Comparison of ENCODE assay signal across 11 mouse cellular contexts in genomic region chr10:11515144-11515543, GRCm38 (mm10).
A peak's percentile ranks its signal among the peaks of the same experiment; 100 is the strongest.
DNase-seq lines count a peak whose midpoint lies in the region; ATAC-seq and TF ChIP-seq lines count a peak whose summit lies in the region.
"Had no signal": no experiment of that assay in that cellular context is flagged by ENCODE, and none has a peak within 500 bp of the region (broad histone marks: within the 10 kb centered on the region; RNA-seq: fewer than 3 reads in every experiment).

No protein-coding gene starts in this region.

- peak; percentile 70 for ATAC-seq in forebrain, embryonic 13.5 days
- no peak for ATAC-seq in forebrain, embryonic 11.5 days (replicated peaks; ENCODE audit: low FRiP score)
- 0 out of 2 replicates have a peak, but pooled peaks have one; percentile 38 for ATAC-seq in midbrain, embryonic 12.5 days (ENCODE audit: low FRiP score, low read depth)
- ATAC-seq in midbrain, embryonic 16.5 days: no peak
- peak; percentile 94 for ATAC-seq in lung, embryonic 14.5 days (ENCODE audit: insufficient read depth)

- H3K9me3 ChIP-seq in forebrain, embryonic 13.5 days (replicated peaks): no peaks in the 10 kb centered on the region
- no peaks in the 10 kb centered on the region for H3K9me3 ChIP-seq in forebrain, embryonic 11.5 days (ENCODE audit: control insufficient read depth, low read length)
- H3K9me3 ChIP-seq in midbrain, embryonic 12.5 days: no peaks in the 10 kb centered on the region
- H3K9me3 ChIP-seq in midbrain, embryonic 16.5 days (replicated peaks; ENCODE audit: control insufficient read depth, low read length, poor library complexity, severe bottlenecking): no peaks in the 10 kb centered on the region
- H3K9me3 ChIP-seq in lung, embryonic 14.5 days (ENCODE audit: low read depth, low read length): no peaks in the 10 kb centered on the region
- H3K9me3 ChIP-seq: neural tube, embryonic 13.5 days had no signal

- WGBS in forebrain, embryonic 13.5 days: 52% methylated on average over 7 of the region's 7 CpGs
- 73% methylated on average over 7 of the region's 7 CpGs for WGBS in forebrain, embryonic 11.5 days
- WGBS in midbrain, embryonic 12.5 days: 64% methylated on average over 7 of the region's 7 CpGs
- WGBS in midbrain, embryonic 16.5 days: 40% methylated on average over 7 of the region's 7 CpGs
- 10% methylated on average over 7 of the region's 7 CpGs for WGBS in lung, embryonic 14.5 days

- no peak for DNase-seq in forebrain, embryonic 11.5 days (ENCODE audit: low spot score)
- peak; percentile 87 for DNase-seq in lung, embryonic 14.5 days
- DNase-seq in liver: no peak
- DNase-seq in adrenal gland, adult 8-10 months: no peak
- DNase-seq in frontal cortex, postnatal 10 days (ENCODE audit: low spot score in 2 of 2): no peak
- DNase-seq: thymus, adult 18-20 months had no signal

- no peak overlapping the region for H3K9ac ChIP-seq in forebrain, embryonic 13.5 days
- no peak overlapping the region for H3K9ac ChIP-seq in forebrain, embryonic 11.5 days (ENCODE audit: low read length)
- H3K9ac ChIP-seq in midbrain, embryonic 12.5 days (replicated peaks): no peak overlapping the region
- no peak overlapping the region for H3K9ac ChIP-seq in midbrain, embryonic 16.5 days (ENCODE audit: low read depth, low read length)
- no peak overlapping the region for H3K9ac ChIP-seq in lung, embryonic 14.5 days
- H3K9ac ChIP-seq: neural tube, embryonic 13.5 days had no signal

- no peaks in the 10 kb centered on the region for H3K36me3 ChIP-seq in forebrain, embryonic 13.5 days (ENCODE audit: poor library complexity, severe bottlenecking)
- no peaks in the 10 kb centered on the region for H3K36me3 ChIP-seq in forebrain, embryonic 11.5 days (ENCODE audit: control insufficient read depth, insufficient read depth, low read length)
- no peaks in the 10 kb centered on the region for H3K36me3 ChIP-seq in midbrain, embryonic 12.5 days
- H3K36me3 ChIP-seq in midbrain, embryonic 16.5 days (ENCODE audit: control insufficient read depth, insufficient read depth, low read length): no peaks in the 10 kb centered on the region
- no peaks in the 10 kb centered on the region for H3K36me3 ChIP-seq in lung, embryonic 14.5 days (ENCODE audit: insufficient read depth)
- H3K36me3 ChIP-seq: neural tube, embryonic 13.5 days had no signal

- no peaks in the 10 kb centered on the region for H3K27me3 ChIP-seq in forebrain, embryonic 13.5 days
- no peaks in the 10 kb centered on the region for H3K27me3 ChIP-seq in forebrain, embryonic 11.5 days (ENCODE audit: control insufficient read depth, insufficient read depth, low read length)
- no peaks in the 10 kb centered on the region for H3K27me3 ChIP-seq in midbrain, embryonic 12.5 days
- no peaks in the 10 kb centered on the region for H3K27me3 ChIP-seq in midbrain, embryonic 16.5 days (ENCODE audit: control insufficient read depth, insufficient read depth, low read depth, low read length)
- no peaks in the 10 kb centered on the region for H3K27me3 ChIP-seq in lung, embryonic 14.5 days (ENCODE audit: insufficient read depth, low read length)
- H3K27me3 ChIP-seq: CH12.LX; neural tube, embryonic 13.5 days had no signal

- no peak for TF ChIP-seq CTCF in lung, embryonic 14.5 days (IDR thresholded peaks at IDR 0.05; ENCODE audit: low read depth)

- no peaks in the 10 kb centered on the region for H3K4me1 ChIP-seq in forebrain, embryonic 13.5 days
- no peaks in the 10 kb centered on the region for H3K4me1 ChIP-seq in forebrain, embryonic 11.5 days (replicated peaks; ENCODE audit: control insufficient read depth, insufficient read depth, low read length)
- H3K4me1 ChIP-seq in midbrain, embryonic 12.5 days: no peaks in the 10 kb centered on the region
- 0 out of 2 replicates have a peak, but pooled peaks cover 2% of the 10 kb centered on the region for H3K4me1 ChIP-seq in midbrain, embryonic 16.5 days (ENCODE audit: control insufficient read depth, insufficient read depth, low read length)
- H3K4me1 ChIP-seq in lung, embryonic 14.5 days (ENCODE audit: insufficient read depth): no peaks in the 10 kb centered on the region
- H3K4me1 ChIP-seq: neural tube, embryonic 13.5 days had no signal

- H3K4me2 ChIP-seq in forebrain, embryonic 13.5 days: no peak overlapping the region
- no peak overlapping the region for H3K4me2 ChIP-seq in forebrain, embryonic 11.5 days (ENCODE audit: low read depth, low read length, severe bottlenecking)
- H3K4me2 ChIP-seq in midbrain, embryonic 12.5 days (replicated peaks): no peak overlapping the region
- H3K4me2 ChIP-seq in midbrain, embryonic 16.5 days (ENCODE audit: low read length): no peak overlapping the region
- no peak overlapping the region for H3K4me2 ChIP-seq in lung, embryonic 14.5 days
- H3K4me2 ChIP-seq: neural tube, embryonic 13.5 days had no signal

- H3K27ac ChIP-seq in forebrain, embryonic 13.5 days: no peak overlapping the region
- H3K27ac ChIP-seq in forebrain, embryonic 11.5 days (ENCODE audit: low read depth, low read length): no peak overlapping the region
- H3K27ac ChIP-seq in midbrain, embryonic 12.5 days (replicated peaks): no peak overlapping the region
- no peak overlapping the region for H3K27ac ChIP-seq in midbrain, embryonic 16.5 days (ENCODE audit: low read length)
- no peak overlapping the region for H3K27ac ChIP-seq in lung, embryonic 14.5 days (ENCODE audit: low read depth)
- H3K27ac ChIP-seq: neural tube, embryonic 13.5 days had no signal

- no peak overlapping the region for H3K4me3 ChIP-seq in forebrain, embryonic 13.5 days
- H3K4me3 ChIP-seq in forebrain, embryonic 11.5 days (ENCODE audit: low read depth, low read length): no peak overlapping the region
- H3K4me3 ChIP-seq in midbrain, embryonic 12.5 days: no peak overlapping the region
- H3K4me3 ChIP-seq in midbrain, embryonic 16.5 days (ENCODE audit: low read depth, low read length): no peak overlapping the region
- H3K4me3 ChIP-seq in lung, embryonic 14.5 days (ENCODE audit: low read depth, low read length): no peak overlapping the region
- H3K4me3 ChIP-seq: neural tube, embryonic 13.5 days had no signal

Comparison
In these comparisons a context has a peak if more than half of its experiments do, and no peak if none do; other contexts are left out.
1. ATAC-seq: peak in forebrain, embryonic 13.5 days (single experiment), midbrain, embryonic 12.5 days (single experiment) and lung, embryonic 14.5 days (single experiment); none in forebrain, embryonic 11.5 days (single experiment) and midbrain, embryonic 16.5 days (single experiment).